Mouse (Mus musculus): ENCODE data around the gene Zfp422. TPM values are rescaled to one million over a fixed set of nuclear protein-coding genes. Genes with fewer than 3 reads are reported as not detected.

Zfp422 gene
- polyA plus RNA-seq, 1 experiment from 2014 or later: 359 TPM

DNA sequence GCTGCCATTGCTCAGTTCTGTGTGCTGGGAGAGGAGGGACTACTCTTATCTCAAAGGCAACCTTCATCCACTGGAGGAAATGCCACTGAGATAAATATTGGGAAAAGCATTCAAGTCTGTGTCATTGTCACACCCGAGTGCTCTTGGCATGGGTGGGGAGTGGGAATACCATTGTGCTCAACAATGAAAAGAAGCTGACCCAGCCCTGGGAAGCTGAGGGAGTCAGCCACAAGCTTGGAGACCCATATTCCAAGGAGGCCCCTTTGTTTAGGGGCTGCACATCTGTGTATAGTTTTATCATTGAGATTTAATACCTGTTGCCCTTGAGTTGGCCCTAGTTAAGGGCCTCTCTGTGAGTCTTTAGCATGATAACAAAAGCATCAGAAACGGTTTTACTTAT, 10.9 kb upstream of the Zfp422 start:
- Histone ChIP-seq H3K36me3 (ENCODE audit: control insufficient read depth, insufficient read depth, low read length) (no peaks in the 10 kb centered on the region), H3K4me3 (ENCODE audit: low read depth, low read length) (no peak overlapping the region), H3K4me1 (replicated peaks; ENCODE audit: control insufficient read depth, insufficient read depth, low read length) (no peaks in the 10 kb centered on the region), H3K9me3 (ENCODE audit: control insufficient read depth, low read length) (no peaks in the 10 kb centered on the region), H3K9ac (ENCODE audit: low read length) (no peak overlapping the region), H3K4me2 (ENCODE audit: low read depth, low read length, severe bottlenecking) (no peak overlapping the region), H3K27ac (ENCODE audit: low read depth, low read length) (no peak overlapping the region), H3K27me3 (ENCODE audit: control insufficient read depth, insufficient read depth, low read length) (no peaks in the 10 kb centered on the region)
- WGBS: 75% methylated on average over 2 of the region's 2 CpGs
- no peak for ATAC-seq (replicated peaks; ENCODE audit: low FRiP score)
- no peak for DNase-seq (ENCODE audit: low spot score)

DNA sequence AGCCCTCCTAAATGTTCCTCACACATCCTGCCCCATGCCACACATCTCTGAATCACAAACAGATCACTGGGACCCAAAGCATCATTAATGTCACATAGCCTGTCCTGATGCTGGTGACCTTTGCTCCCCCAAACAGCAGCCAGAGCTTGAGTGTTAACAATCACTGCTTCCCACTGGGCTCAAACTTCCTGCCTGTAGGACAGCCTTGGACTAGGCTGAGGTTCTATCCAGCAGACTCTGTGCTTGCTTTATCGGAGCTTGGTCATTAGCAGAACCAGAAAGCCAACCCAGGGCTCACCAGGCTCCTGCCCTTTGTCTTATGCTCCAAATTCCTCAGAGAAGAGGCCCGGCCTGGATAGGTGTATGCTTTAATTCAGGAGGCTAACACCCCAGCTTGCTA, 10.1 kb upstream of the Zfp422 start:
- Histone ChIP-seq H3K9me3 (ENCODE audit: control insufficient read depth, low read length) (no peaks in the 10 kb centered on the region), H3K4me2 (ENCODE audit: low read depth, low read length, severe bottlenecking) (no peak overlapping the region), H3K4me1 (replicated peaks; ENCODE audit: control insufficient read depth, insufficient read depth, low read length) (no peaks in the 10 kb centered on the region), H3K27ac (ENCODE audit: low read depth, low read length) (no peak overlapping the region), H3K9ac (ENCODE audit: low read length) (no peak overlapping the region), H3K36me3 (ENCODE audit: control insufficient read depth, insufficient read depth, low read length) (no peaks in the 10 kb centered on the region), H3K4me3 (ENCODE audit: low read depth, low read length) (no peak overlapping the region), H3K27me3 (ENCODE audit: control insufficient read depth, insufficient read depth, low read length) (no peaks in the 10 kb centered on the region)
- 79% methylated on average over 2 of the region's 2 CpGs for whole genome bisulfite sequencing
- DNase-seq (ENCODE audit: low spot score): peak; percentile 34
- ATAC-seq (replicated peaks; ENCODE audit: low FRiP score): no peak

DNA sequence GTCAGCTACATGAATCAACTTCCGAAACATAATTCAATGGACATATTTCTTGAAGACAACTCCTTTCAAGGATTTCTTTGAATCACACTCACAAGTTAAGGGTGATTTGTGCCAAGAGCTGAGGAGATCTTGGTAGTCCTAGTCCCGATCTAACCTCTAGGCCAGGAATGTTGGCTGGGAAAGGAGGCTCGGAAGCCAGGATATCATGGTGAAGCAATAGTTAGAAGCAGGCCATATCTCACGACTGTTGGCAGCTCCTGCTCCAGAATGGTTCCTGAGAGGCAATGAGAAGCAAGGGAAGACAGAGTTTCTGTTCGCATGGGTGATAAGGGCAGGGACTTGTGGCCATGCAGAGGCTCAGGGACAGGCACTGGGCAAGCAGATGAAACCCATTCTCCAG, 8.7 kb upstream of the Zfp422 start:
- 87% methylated on average over 5 of the region's 5 CpGs for WGBS
- peak; percentile 30 for DNase-seq (ENCODE audit: low spot score)
- no peak overlapping the region for H3K4me2 ChIP-seq (ENCODE audit: low read depth, low read length, severe bottlenecking)
- H3K9me3 ChIP-seq (ENCODE audit: control insufficient read depth, low read length): no peaks in the 10 kb centered on the region
- H3K4me1 ChIP-seq (replicated peaks; ENCODE audit: control insufficient read depth, insufficient read depth, low read length): no peaks in the 10 kb centered on the region
- ATAC-seq (replicated peaks; ENCODE audit: low FRiP score): no peak
- no peak overlapping the region for H3K27ac ChIP-seq (ENCODE audit: low read depth, low read length)
- H3K27me3 ChIP-seq (ENCODE audit: control insufficient read depth, insufficient read depth, low read length): no peaks in the 10 kb centered on the region
- no peak overlapping the region for H3K4me3 ChIP-seq (ENCODE audit: low read depth, low read length)
- no peak overlapping the region for H3K9ac ChIP-seq (ENCODE audit: low read length)
- H3K36me3 ChIP-seq (ENCODE audit: control insufficient read depth, insufficient read depth, low read length): no peaks in the 10 kb centered on the region

DNA sequence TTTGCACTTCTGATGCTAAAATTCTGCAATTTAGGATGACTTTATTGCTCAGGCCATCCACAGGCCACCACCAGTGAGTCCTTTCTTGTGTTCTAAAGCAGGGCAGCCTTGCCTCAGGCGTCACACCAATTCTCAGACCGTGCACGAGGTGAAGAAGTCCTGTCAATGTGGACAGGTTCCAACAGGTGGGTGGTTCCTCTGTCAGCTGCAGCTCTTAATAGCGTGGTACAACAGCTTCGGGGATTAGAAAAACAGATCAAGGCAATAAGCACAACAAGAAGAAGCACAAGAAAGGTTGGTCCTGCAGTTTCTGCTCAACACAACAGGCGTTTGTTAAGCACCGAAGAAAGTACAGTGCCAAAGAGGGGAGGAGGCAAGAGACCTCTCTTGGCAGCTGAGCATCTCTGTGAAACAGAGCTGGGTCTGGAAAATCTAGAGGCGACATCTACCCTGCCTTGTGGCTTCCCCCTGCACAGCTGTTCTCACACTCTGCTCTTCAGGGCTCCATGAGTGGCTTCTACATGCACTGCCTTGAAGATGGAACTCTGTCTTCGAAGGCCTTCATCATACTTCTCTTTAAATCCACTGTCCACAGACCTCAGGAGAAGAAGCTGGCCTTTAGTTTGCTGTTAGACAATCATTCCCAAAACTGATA, 7.9 kb upstream of the Zfp422 start:
- no peaks in the 10 kb centered on the region for H3K36me3 ChIP-seq (ENCODE audit: control insufficient read depth, insufficient read depth, low read length)
- no peak overlapping the region for H3K27ac ChIP-seq (ENCODE audit: low read depth, low read length)
- no peak overlapping the region for H3K4me2 ChIP-seq (ENCODE audit: low read depth, low read length, severe bottlenecking)
- WGBS: 86% methylated on average over 9 of the region's 9 CpGs
- no peaks in the 10 kb centered on the region for H3K9me3 ChIP-seq (ENCODE audit: control insufficient read depth, low read length)
- no peaks in the 10 kb centered on the region for H3K4me1 ChIP-seq (replicated peaks; ENCODE audit: control insufficient read depth, insufficient read depth, low read length)
- peak; percentile 33 for DNase-seq (ENCODE audit: low spot score)
- no peak overlapping the region for H3K9ac ChIP-seq (ENCODE audit: low read length)
- no peak overlapping the region for H3K4me3 ChIP-seq (ENCODE audit: low read depth, low read length)
- no peaks in the 10 kb centered on the region for H3K27me3 ChIP-seq (ENCODE audit: control insufficient read depth, insufficient read depth, low read length)
- ATAC-seq (replicated peaks; ENCODE audit: low FRiP score): no peak

DNA sequence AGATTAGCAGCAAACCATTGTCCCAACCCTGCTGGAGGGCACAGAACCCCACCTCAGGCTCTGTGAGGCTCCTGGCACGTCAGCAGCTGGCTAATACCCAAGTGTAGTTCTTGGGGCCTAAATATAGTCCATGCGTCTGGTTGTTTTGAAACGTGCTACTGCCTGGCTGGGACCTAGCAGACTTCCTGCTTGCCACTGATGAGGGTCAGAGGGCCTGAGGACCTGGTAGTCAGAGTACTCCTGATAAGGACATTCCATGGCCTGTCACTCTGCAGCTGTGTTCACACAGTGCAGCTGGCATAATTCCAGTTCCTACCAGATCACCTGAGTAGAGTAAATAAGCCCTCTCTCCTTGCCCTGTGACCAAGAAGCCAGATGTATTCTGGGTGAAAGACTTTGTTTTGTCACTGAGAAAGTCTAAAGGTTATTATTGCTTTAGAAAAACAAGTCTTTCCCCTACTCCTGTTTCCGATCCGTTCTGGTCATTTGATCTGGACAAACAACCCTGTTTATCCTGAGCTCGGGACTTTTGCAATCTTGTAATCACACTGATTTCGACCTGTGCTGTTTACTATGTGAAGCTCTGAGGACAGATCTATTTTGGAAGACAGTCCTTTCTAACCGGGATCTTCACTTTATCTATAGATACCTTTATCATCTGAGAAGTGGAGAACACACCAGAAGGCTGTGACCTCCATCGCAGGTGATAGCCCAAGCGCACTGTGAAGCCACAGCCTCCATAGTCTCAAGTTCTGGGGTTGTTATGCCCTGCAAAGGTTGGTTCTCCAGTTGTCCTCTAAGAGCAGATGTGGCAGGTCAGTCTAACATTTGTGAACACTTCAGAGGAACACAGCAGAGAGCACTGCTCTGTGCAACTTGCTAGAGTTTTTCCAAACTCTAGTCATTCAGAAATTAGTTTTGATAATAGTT, 6.7 kb upstream of the Zfp422 start:
- Histone ChIP-seq H3K4me3 (ENCODE audit: low read depth, low read length) (no peak overlapping the region), H3K9me3 (ENCODE audit: control insufficient read depth, low read length) (no peaks in the 10 kb centered on the region), H3K4me2 (ENCODE audit: low read depth, low read length, severe bottlenecking) (no peak overlapping the region), H3K36me3 (ENCODE audit: control insufficient read depth, insufficient read depth, low read length) (no peaks in the 10 kb centered on the region), H3K27ac (ENCODE audit: low read depth, low read length) (no peak overlapping the region), H3K27me3 (ENCODE audit: control insufficient read depth, insufficient read depth, low read length) (no peaks in the 10 kb centered on the region), H3K4me1 (replicated peaks; ENCODE audit: control insufficient read depth, insufficient read depth, low read length) (no peaks in the 10 kb centered on the region), H3K9ac (ENCODE audit: low read length) (no peak overlapping the region)
- ATAC-seq (replicated peaks; ENCODE audit: low FRiP score): no peak; the same call in 1 of the 2 replicates
- DNase-seq (ENCODE audit: low spot score): peak; percentile 40
- WGBS: 74% methylated on average over 10 of the region's 10 CpGs

DNA sequence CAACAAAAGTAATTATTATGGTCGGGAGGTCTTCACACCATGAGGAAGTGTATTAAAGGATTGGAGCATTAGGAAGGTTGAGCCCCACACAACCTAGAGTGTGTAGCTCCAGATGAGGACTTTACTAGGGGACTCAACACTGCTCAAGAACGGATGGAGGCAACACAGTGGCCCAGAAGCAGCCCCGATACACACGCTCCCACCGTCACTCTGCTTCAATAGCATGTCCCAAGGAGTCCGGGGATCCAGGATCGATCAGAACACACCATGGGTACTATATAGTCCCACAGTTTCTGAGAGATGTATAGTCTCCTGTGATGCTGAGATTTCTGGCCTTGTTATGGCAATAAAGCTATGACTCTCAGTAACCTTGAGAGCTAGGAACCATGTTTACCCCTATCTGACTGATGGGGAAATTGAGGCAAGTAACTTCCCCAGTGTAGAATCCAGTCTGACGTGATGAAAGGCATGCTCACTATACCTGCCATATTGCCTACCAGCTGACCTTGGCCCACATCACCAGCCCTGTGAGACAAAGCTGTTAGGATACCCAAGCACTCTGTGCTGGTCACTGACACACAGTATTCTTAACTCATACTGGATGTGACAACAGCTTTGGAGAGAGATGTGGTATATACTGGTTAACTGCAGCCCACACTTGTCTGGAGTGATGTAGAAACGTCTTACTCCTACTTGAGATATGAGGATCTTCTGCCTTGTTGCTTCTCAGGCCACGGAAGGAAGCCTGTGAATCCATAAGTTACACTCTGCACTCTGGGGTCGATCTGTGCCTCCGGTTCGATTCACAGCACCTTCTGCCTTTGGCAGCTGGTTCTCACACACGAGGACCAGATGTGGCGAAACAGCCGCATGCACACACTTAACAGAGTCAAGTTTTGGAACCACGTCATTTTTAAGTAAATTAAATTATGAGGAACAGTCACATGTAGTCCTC, 5.2 kb upstream of the Zfp422 start:
- H3K27ac ChIP-seq (ENCODE audit: low read depth, low read length): no peak overlapping the region
- no peaks in the 10 kb centered on the region for H3K27me3 ChIP-seq (ENCODE audit: control insufficient read depth, insufficient read depth, low read length)
- H3K9me3 ChIP-seq (ENCODE audit: control insufficient read depth, low read length): no peaks in the 10 kb centered on the region
- no peaks in the 10 kb centered on the region for H3K4me1 ChIP-seq (replicated peaks; ENCODE audit: control insufficient read depth, insufficient read depth, low read length)
- no peak overlapping the region for H3K4me3 ChIP-seq (ENCODE audit: low read depth, low read length)
- DNase-seq (ENCODE audit: low spot score) (peak; percentile 32), ATAC-seq (replicated peaks; ENCODE audit: low FRiP score) (no peak)
- H3K4me2 ChIP-seq (ENCODE audit: low read depth, low read length, severe bottlenecking): no peak overlapping the region
- 88% methylated on average over 17 of the region's 17 CpGs for WGBS
- H3K9ac ChIP-seq (ENCODE audit: low read length): no peak overlapping the region
- no peaks in the 10 kb centered on the region for H3K36me3 ChIP-seq (ENCODE audit: control insufficient read depth, insufficient read depth, low read length)

DNA sequence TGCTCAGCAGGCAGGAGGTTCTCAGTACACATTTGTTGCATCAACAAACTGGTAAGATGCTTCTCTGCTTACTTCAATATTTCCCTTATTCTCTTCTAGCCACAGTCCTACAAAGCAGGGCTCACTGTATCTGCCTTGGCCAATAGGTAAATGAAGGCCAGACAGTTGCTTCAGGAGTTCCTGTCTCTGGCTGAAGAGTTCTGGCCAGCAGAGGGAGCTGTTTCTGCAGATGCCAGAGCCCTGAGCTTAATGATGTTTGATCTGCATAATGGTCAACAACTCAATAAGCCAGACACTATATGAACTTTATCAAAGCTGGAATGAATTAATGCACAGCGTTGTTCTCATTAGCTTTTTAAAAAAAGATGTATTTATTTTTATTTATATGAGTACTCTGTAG, 3.3 kb upstream of the Zfp422 start:
- H3K36me3 ChIP-seq (ENCODE audit: control insufficient read depth, insufficient read depth, low read length): no peaks in the 10 kb centered on the region
- H3K9ac ChIP-seq (ENCODE audit: low read length): no peak overlapping the region
- DNase-seq (ENCODE audit: low spot score) (peak; percentile 76), ATAC-seq (replicated peaks; ENCODE audit: low FRiP score) (no peak)
- no peak overlapping the region for H3K27ac ChIP-seq (ENCODE audit: low read depth, low read length)
- 53% methylated on average over 1 of the region's 1 CpGs for WGBS
- no peak overlapping the region for H3K4me3 ChIP-seq (ENCODE audit: low read depth, low read length)
- no peaks in the 10 kb centered on the region for H3K4me1 ChIP-seq (replicated peaks; ENCODE audit: control insufficient read depth, insufficient read depth, low read length)
- H3K4me2 ChIP-seq (ENCODE audit: low read depth, low read length, severe bottlenecking): no peak overlapping the region
- no peaks in the 10 kb centered on the region for H3K9me3 ChIP-seq (ENCODE audit: control insufficient read depth, low read length)
- H3K27me3 ChIP-seq (ENCODE audit: control insufficient read depth, insufficient read depth, low read length): no peaks in the 10 kb centered on the region

DNA sequence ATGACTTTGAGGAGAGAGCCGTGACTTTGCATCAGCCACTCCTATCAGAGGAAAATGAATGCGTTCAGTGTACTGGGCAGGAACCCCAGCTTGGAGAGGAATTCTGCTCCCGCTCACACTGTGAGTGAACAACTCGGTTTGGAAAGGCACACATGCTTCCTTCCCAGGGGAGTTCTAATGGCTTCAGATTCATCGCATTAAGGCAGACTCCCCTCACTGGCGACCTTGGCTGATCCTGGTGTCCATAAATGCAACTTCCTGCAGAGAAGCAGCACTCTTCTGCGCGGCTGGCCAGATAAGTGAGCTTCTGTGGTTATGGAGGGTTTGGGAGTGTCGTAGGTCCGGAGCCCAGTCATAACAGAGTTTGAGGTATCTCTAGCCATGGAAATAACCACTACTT, 967 bp upstream of the Zfp422 start:
- H3K4me3 ChIP-seq (ENCODE audit: low read depth, low read length): no peak overlapping the region
- no peaks in the 10 kb centered on the region for H3K9me3 ChIP-seq (ENCODE audit: control insufficient read depth, low read length)
- 92% methylated on average over 10 of the region's 10 CpGs for WGBS
- no peak overlapping the region for H3K4me2 ChIP-seq (ENCODE audit: low read depth, low read length, severe bottlenecking)
- ATAC-seq (replicated peaks; ENCODE audit: low FRiP score): no peak
- H3K4me1 ChIP-seq (replicated peaks; ENCODE audit: control insufficient read depth, insufficient read depth, low read length): no peaks in the 10 kb centered on the region; the same call in 1 of the 2 replicates
- no peaks in the 10 kb centered on the region for H3K27me3 ChIP-seq (ENCODE audit: control insufficient read depth, insufficient read depth, low read length)
- H3K9ac ChIP-seq (ENCODE audit: low read length): no peak overlapping the region
- peaks cover 6% of the 10 kb centered on the region; the same call in 1 of the 2 replicates for H3K36me3 ChIP-seq (ENCODE audit: control insufficient read depth, insufficient read depth, low read length)
- H3K27ac ChIP-seq (ENCODE audit: low read depth, low read length): no peak overlapping the region
- no peak for DNase-seq (ENCODE audit: low spot score)
